Mouse (Mus musculus) neural tube, embryonic 14.5 days (tissue): ENCODE data around the gene Slc25a27. TPM values are rescaled to one million over a fixed set of nuclear protein-coding genes. Genes with fewer than 3 reads are reported as not detected.

Source experiments
- ATAC-seq: fragments of 200-750 bp; cut with Nextera tagmentation; 2 replicates; pipeline ENCODE4 v1.8.0; 2017; ENCODE audit warnings: low read depth, mild to moderate bottlenecking, moderate TSS enrichment, moderate library complexity
- H3K27ac ChIP-seq: fragments of 300-500 bp; sonication (generic); 2 replicates; pipeline ENCODE4 v1.5.1; 2014; ENCODE audit warnings: low read depth, mild to moderate bottlenecking, control low read depth, low read length, moderate library complexity, mixed read lengths
- H3K27me3 ChIP-seq: fragments of 300-500 bp; sonication (generic); 2 replicates; pipeline ENCODE4 v1.6.1; 2014; ENCODE audit warnings: low read length; ENCODE audit not compliant: control insufficient read depth, insufficient read depth
- H3K36me3 ChIP-seq: fragments of 300-500 bp; sonication (generic); 2 replicates; pipeline ENCODE4 v1.6.1; 2014; ENCODE audit warnings: low read length, mixed read lengths; ENCODE audit not compliant: control insufficient read depth, insufficient read depth
- H3K4me1 ChIP-seq: fragments of 300-500 bp; sonication (generic); 2 replicates; pipeline ENCODE4 v1.6.1; 2014; ENCODE audit warnings: low read length; ENCODE audit not compliant: control insufficient read depth, insufficient read depth
- H3K4me2 ChIP-seq: fragments of 300-500 bp; sonication (generic); 2 replicates; pipeline ENCODE4 v1.6.1; 2014; ENCODE audit warnings: mild to moderate bottlenecking, low read depth, low read length, control low read depth
- H3K4me3 ChIP-seq: fragments of 300-500 bp; sonication (generic); 2 replicates; pipeline ENCODE4 v1.5.1; 2014; ENCODE audit warnings: low read depth, low read length, control low read depth, mixed read lengths
- H3K9ac ChIP-seq: fragments of 300-500 bp; sonication (generic); replicated peaks from 2 replicates; pipeline ENCODE4 v1.6.1; 2014; ENCODE audit warnings: low read depth, mild to moderate bottlenecking, control low read depth, low read length, mixed read lengths
- H3K9me3 ChIP-seq: fragments of 300-500 bp; sonication (generic); 2 replicates; pipeline ENCODE4 v1.6.1; 2016; ENCODE audit warnings: low read length; ENCODE audit not compliant: control insufficient read depth
- WGBS: fragments of 180-500 bp; shearing (Covaris S2); extraction: QIAGEN DNeasy Blood & Tissue Kit; methylation state at CpG from one replicate; pipeline ENCODE4 v1.1.7; 2014; 5-methylcytosine and 5-hydroxymethylcytosine counted together
- polyA plus RNA-seq: library from polyadenylated mRNA; unstranded; fragments of >200 nt; fragmentation: Nextera tagmentation; extraction: Ambion mirVana; gene quantifications from 2 replicates; pipeline ENCODE4 v1.2.1, GENCODE M21; 2014

Slc25a27 gene
- polyA plus RNA-seq, 1 experiment from 2014 or later = 78.8 TPM

GRCm38 (mm10) chr17:43630427-43630760 is 36.6 kb downstream of the Slc25a27 start:
- H3K9ac ChIP-seq = no peak overlapping the region
- peak; percentile 62 for ATAC-seq
- WGBS = 50% methylated on average over 13 of the region's 13 CpGs

GRCm38 (mm10) chr17:43629496-43630426 is 37.3 kb downstream of the Slc25a27 start, which contains the start of gene Tdrd6:
Tdrd6 (minus strand) TSS chr17:43630299.
- ATAC-seq = peak; percentile 74
- H3K4me1 ChIP-seq = peaks cover 6% of the 10 kb centered on the region; the same call in 1 of the 2 replicates

More at GRCm38 (mm10) chr17:43630427-43630760, 36.6 kb downstream of the Slc25a27 start:
- peaks cover 6% of the 10 kb centered on the region; the same call in 1 of the 2 replicates for H3K4me1 ChIP-seq
- H3K27ac ChIP-seq = no peak overlapping the region
- no peaks in the 10 kb centered on the region; the same call in 1 of the 2 replicates for H3K9me3 ChIP-seq
- H3K27me3 ChIP-seq = peaks cover 15% of the 10 kb centered on the region; the same call in 1 of the 2 replicates
- H3K4me2 ChIP-seq = peak overlapping the region; percentile 84
- H3K36me3 ChIP-seq = no peaks in the 10 kb centered on the region
- peak overlapping the region; percentile 44; the same call in 1 of the 2 replicates for H3K4me3 ChIP-seq

GRCm38 (mm10) chr17:43629026-43629495 is 38.0 kb downstream of the Slc25a27 start:
- Histone ChIP-seq H3K4me2 (peak overlapping the region; percentile 84), H3K4me1 (peaks cover 6% of the 10 kb centered on the region; the same call in 1 of the 2 replicates), H3K27me3 (peaks cover 15% of the 10 kb centered on the region; the same call in 1 of the 2 replicates), H3K9ac (no peak overlapping the region), H3K36me3 (no peaks in the 10 kb centered on the region), H3K9me3 (no peaks in the 10 kb centered on the region; the same call in 1 of the 2 replicates), H3K4me3 (peak overlapping the region; percentile 44), H3K27ac (no peak overlapping the region)
- WGBS = 20% methylated on average over 24 of the region's 24 CpGs
- peak; percentile 36; the same call in 1 of the 2 replicates for ATAC-seq

More at GRCm38 (mm10) chr17:43629496-43630426, 37.3 kb downstream of the Slc25a27 start, which contains the start of gene Tdrd6:
- no peaks in the 10 kb centered on the region; the same call in 1 of the 2 replicates for H3K9me3 ChIP-seq
- H3K36me3 ChIP-seq = no peaks in the 10 kb centered on the region
- peak within 1 kb of the TSS; percentile 41 for H3K9ac ChIP-seq
- 4% methylated on average over 82 of the region's 83 CpGs for WGBS
- H3K4me2 ChIP-seq = peak within 1 kb of the TSS; percentile 84
- peak within 1 kb of the TSS; percentile 44 for H3K4me3 ChIP-seq
- H3K27me3 ChIP-seq = peaks cover 15% of the 10 kb centered on the region; the same call in 1 of the 2 replicates
- H3K27ac ChIP-seq = no peak within 1 kb of the TSS

DNA sequence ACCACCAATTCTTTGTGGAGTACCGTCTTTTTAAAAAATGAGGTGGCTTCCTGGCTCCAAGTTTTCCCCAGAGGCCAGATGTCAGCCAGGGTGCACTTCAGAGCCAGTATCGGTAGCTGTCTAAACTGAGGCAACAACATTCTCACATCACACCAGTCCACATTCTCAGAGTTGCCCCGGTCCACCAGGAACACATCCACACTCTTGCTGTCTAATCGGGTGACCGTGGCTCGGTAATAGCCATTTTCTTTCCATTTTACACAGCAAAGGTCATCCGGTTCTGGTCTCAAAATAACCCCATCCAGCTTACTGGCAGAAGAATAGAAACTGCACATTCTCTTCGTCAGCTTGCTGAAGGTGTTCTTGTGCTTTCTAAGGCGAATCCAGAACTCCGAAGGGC is 38.8 kb downstream of the Slc25a27 start:
- Histone ChIP-seq H3K9me3 (no peaks in the 10 kb centered on the region; the same call in 1 of the 2 replicates), H3K27me3 (peaks cover 15% of the 10 kb centered on the region; the same call in 1 of the 2 replicates), H3K27ac (no peak overlapping the region), H3K4me3 (no peak overlapping the region), H3K4me2 (no peak overlapping the region), H3K36me3 (no peaks in the 10 kb centered on the region), H3K4me1 (peaks cover 6% of the 10 kb centered on the region; the same call in 1 of the 2 replicates), H3K9ac (no peak overlapping the region)
- 91% methylated on average over 10 of the region's 10 CpGs for WGBS
- ATAC-seq = no peak

DNA sequence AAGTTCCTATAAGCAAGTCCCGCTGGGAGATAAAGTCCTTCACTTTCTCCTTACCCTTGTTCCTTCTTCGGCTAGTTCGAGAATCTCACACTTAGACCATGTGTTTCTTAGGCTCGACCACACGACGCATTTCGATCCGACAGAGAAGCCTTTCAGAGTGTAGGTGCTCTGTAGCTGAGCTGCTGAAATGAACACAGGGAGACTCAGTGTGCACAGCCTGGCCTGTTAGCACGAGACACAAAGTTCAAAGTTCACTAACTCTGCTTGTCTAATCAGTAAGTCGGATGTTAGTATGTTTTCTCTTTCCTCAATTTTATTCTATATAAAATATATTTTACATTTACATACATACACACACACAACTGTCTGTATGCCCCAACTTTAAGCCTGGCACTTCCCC is 44.9 kb downstream of the Slc25a27 start:
- no peaks in the 10 kb centered on the region; the same call in 1 of the 2 replicates for H3K9me3 ChIP-seq
- no peak for ATAC-seq
- no peaks in the 10 kb centered on the region for H3K36me3 ChIP-seq
- H3K4me3 ChIP-seq = no peak overlapping the region
- WGBS = 91% methylated on average over 10 of the region's 10 CpGs
- no peak overlapping the region for H3K4me2 ChIP-seq
- H3K4me1 ChIP-seq = no peaks in the 10 kb centered on the region
- H3K27me3 ChIP-seq = no peaks in the 10 kb centered on the region
- H3K27ac ChIP-seq = no peak overlapping the region
- no peak overlapping the region for H3K9ac ChIP-seq

DNA sequence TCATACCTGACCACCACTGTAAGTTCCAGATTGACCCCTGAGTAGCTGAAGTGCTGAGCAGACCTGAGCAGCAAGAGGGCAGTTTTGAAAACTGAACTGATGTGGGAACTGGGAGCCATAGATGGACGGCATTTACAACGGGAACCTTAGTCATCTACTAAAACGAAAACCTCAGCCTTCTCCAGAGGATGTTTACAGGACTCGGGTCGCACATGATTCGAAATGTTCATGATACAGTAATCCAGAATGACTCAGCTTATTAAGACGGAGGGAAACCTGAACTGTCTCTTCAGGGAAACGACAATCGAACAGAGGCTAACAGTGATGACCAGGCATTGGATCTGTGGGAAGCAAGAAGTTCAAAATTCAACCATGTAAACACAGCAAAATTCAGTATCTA is 47.9 kb downstream of the Slc25a27 start:
- Histone ChIP-seq H3K4me2 (no peak overlapping the region), H3K9ac (no peak overlapping the region), H3K27me3 (no peaks in the 10 kb centered on the region), H3K4me1 (no peaks in the 10 kb centered on the region), H3K4me3 (no peak overlapping the region), H3K27ac (no peak overlapping the region), H3K9me3 (no peaks in the 10 kb centered on the region), H3K36me3 (no peaks in the 10 kb centered on the region)
- WGBS = 92% methylated on average over 9 of the region's 9 CpGs
- ATAC-seq = no peak

DNA sequence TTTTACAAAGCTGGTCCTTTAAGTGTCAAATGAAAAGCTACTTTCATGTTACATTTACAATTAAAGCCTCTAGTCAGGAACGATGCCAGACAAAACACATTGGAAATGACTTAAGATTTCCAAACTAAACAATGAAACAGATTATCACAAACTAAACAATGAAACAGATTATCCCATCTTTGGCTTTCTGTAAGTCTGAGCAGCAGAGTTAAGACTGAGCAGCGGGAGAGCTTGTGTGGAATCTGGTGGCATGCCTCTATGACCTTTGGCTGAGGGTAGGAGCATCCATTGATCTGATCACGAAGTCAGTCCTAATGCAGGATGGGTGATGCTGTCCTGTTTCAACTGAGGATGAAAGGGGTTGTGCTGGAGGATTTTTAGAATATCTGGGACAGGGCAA is 54.8 kb downstream of the Slc25a27 start:
- Histone ChIP-seq H3K36me3 (no peaks in the 10 kb centered on the region), H3K4me1 (no peaks in the 10 kb centered on the region), H3K9me3 (no peaks in the 10 kb centered on the region), H3K27me3 (no peaks in the 10 kb centered on the region), H3K27ac (no peak overlapping the region), H3K9ac (no peak overlapping the region), H3K4me2 (no peak overlapping the region), H3K4me3 (no peak overlapping the region)
- 80% methylated on average over 3 of the region's 3 CpGs for WGBS
- no peak for ATAC-seq

DNA sequence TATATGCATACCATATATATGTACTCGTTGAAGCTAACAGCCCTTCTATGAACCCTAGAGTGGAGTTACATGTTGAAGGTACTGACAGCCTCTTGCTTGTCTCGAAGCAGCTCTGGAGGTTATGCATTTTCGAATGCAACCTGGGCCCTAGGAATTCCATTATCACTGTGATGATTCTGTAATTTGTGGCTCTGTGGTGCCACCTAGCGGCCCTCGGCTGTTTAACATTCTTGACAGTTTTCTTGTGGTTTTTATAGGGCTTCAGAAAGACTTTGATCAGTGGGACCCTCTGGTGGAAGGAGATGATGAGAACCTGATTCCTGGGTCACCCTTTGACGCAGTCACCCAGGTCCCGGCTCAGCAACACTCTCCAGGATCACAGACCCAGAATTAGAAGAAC is 55.4 kb downstream of the Slc25a27 start:
- Histone ChIP-seq H3K4me1 (no peaks in the 10 kb centered on the region), H3K9ac (no peak overlapping the region), H3K27ac (no peak overlapping the region), H3K27me3 (no peaks in the 10 kb centered on the region), H3K4me3 (no peak overlapping the region), H3K4me2 (no peak overlapping the region), H3K9me3 (no peaks in the 10 kb centered on the region), H3K36me3 (no peaks in the 10 kb centered on the region)
- peak; percentile 78 for ATAC-seq
- 21% methylated on average over 7 of the region's 7 CpGs for WGBS

- WGBS = 15% methylated on average over 3 of the region's 3 CpGs
- Histone ChIP-seq H3K9me3 (no peaks in the 10 kb centered on the region), H3K27ac (no peak overlapping the region), H3K9ac (no peak overlapping the region), H3K4me2 (no peak overlapping the region), H3K27me3 (no peaks in the 10 kb centered on the region), H3K4me3 (no peak overlapping the region), H3K36me3 (no peaks in the 10 kb centered on the region), H3K4me1 (no peaks in the 10 kb centered on the region)
- no peak for ATAC-seq
Observed at GRCm38 (mm10) chr17:43606704-43607103, 60.3 kb downstream of the Slc25a27 start.
